12 mouse cellular contexts compared by ENCODE assay signal in genomic region chr12:85907896-85908295, GRCm38 (mm10).
"Had no signal": no experiment of that assay in that cellular context is flagged by ENCODE, and none has a peak within 500 bp of the region (broad histone marks: within the 10 kb centered on the region; RNA-seq: fewer than 3 reads in every experiment).

No protein-coding gene starts in this region.

- H3K36me3 ChIP-seq: stomach, embryonic 15.5 days had no signal

- DNase-seq: kidney, adult 11 months; kidney, postnatal 10 days; left cerebral cortex, postnatal 4 days; lung, adult 18-20 months; lung, postnatal 4 days; thymus, postnatal 4 days had no signal

- H3K9ac ChIP-seq: limb, embryonic 13.5 days; liver, embryonic 14.5 days; midbrain, embryonic 12.5 days; neural tube, embryonic 13.5 days; stomach, embryonic 15.5 days had no signal

- H3K4me2 ChIP-seq: limb, embryonic 13.5 days; midbrain, embryonic 12.5 days; neural tube, embryonic 13.5 days; stomach, embryonic 15.5 days had no signal

- H3K4me3 ChIP-seq: layer of hippocampus, adult 2 months; limb, embryonic 13.5 days; midbrain, embryonic 12.5 days; neural tube, embryonic 13.5 days; stomach, embryonic 15.5 days had no signal

- H3K27ac ChIP-seq: layer of hippocampus, adult 2 months; limb, embryonic 13.5 days; liver, embryonic 14.5 days; midbrain, embryonic 12.5 days; neural tube, embryonic 13.5 days; stomach, embryonic 15.5 days had no signal

- H3K4me1 ChIP-seq: limb, embryonic 13.5 days; neural tube, embryonic 13.5 days had no signal

- H3K27me3 ChIP-seq: limb, embryonic 13.5 days; midbrain, embryonic 12.5 days; neural tube, embryonic 13.5 days; stomach, embryonic 15.5 days had no signal

- H3K9me3 ChIP-seq: limb, embryonic 13.5 days; midbrain, embryonic 12.5 days; neural tube, embryonic 13.5 days; stomach, embryonic 15.5 days had no signal
